Mouse (Mus musculus) v-Abl transformed pro-B cells (cell line): ENCODE data around the gene Rps29.

ENCODE experiments used
- in situ Hi-C, 2 experiments: fragments of 400-800 bp; cut with MboI; formaldehyde crosslinking; loops; one replicate each; pipeline ENCODE4 v1.15.1; 2025; ENCODE audit not compliant: unreplicated experiment in 2 of 2

Gene Rps29

GRCm38 (mm10) chr12:69183583-69184308 lies 24.8 kb upstream of the Rps29 start, which contains the start of the genes Rpl36al and Mgat2:
Rpl36al (minus strand) TSS chr12:69184083.
Mgat2 (plus strand) TSS chr12:69184157.
- in situ Hi-C loops = loop anchor here (25.0 kb wide), 3 partner anchors 804 to 1779 kb away; partner anchors contain the start of genes Frmd6 (in 1 of the 2), Psma3 (in 1 of the 2) and Sav1 (in 1 of the 2)

- in situ Hi-C loops = loop anchor here (25.0 kb wide), 3 partner anchors 806 to 1781 kb away; partner anchors contain the start of genes Frmd6 (in 1 of the 2), Psma3 (in 1 of the 2) and Sav1 (in 1 of the 2)
Measured at GRCm38 (mm10) chr12:69181800-69182199, 22.8 kb upstream of the Rps29 start.

GRCm38 (mm10) chr12:69179371-69179770 lies 20.4 kb upstream of the Rps29 start:
- in situ Hi-C loops = loop anchor here (25.0 kb wide), 3 partner anchors 808 to 1783 kb away; partner anchors contain the start of genes Frmd6 (in 1 of the 2), Psma3 (in 1 of the 2) and Sav1 (in 1 of the 2)

GRCm38 (mm10) chr12:69177526-69177925 lies 18.5 kb upstream of the Rps29 start:
- in situ Hi-C loops = loop anchor here (25.0 kb wide), 3 partner anchors 810 to 1785 kb away; partner anchors contain the start of genes Frmd6 (in 1 of the 2), Psma3 (in 1 of the 2) and Sav1 (in 1 of the 2)

GRCm38 (mm10) chr12:69175975-69176374 lies 17.0 kb upstream of the Rps29 start:
- in situ Hi-C loops = loop anchor here (25.0 kb wide), 3 partner anchors 811 to 1786 kb away; partner anchors contain the start of genes Frmd6 (in 1 of the 2), Psma3 (in 1 of the 2) and Sav1 (in 1 of the 2)

- in situ Hi-C loops = loop anchor here (25.0 kb wide), 2 partner anchors 966 to 1791 kb away; partner anchors contain the start of gene Psma3 (in 1 of the 2)
Measured at GRCm38 (mm10) chr12:69171307-69171706, 12.3 kb upstream of the Rps29 start.

- in situ Hi-C loops = loop anchor here (25.0 kb wide), 2 partner anchors 969 to 1794 kb away; partner anchors contain the start of gene Psma3 (in 1 of the 2)
Measured at GRCm38 (mm10) chr12:69168461-69169106, 9.6 kb upstream of the Rps29 start, which contains the start of gene Lrr1. Lrr1 (plus strand) TSS chr12:69168814.

GRCm38 (mm10) chr12:69167656-69168460 lies 8.9 kb upstream of the Rps29 start:
- in situ Hi-C loops = loop anchor here (25.0 kb wide), 2 partner anchors 969 to 1794 kb away; partner anchors contain the start of gene Psma3 (in 1 of the 2)

- in situ Hi-C loops = loop anchor here (25.0 kb wide), 2 partner anchors 970 to 1795 kb away; partner anchors contain the start of gene Psma3 (in 1 of the 2)
Measured at GRCm38 (mm10) chr12:69166861-69167581, 8.0 kb upstream of the Rps29 start.

GRCm38 (mm10) chr12:69164904-69165303 lies 5.9 kb upstream of the Rps29 start:
- in situ Hi-C loops = loop anchor here (25.0 kb wide), 2 partner anchors 972 to 1797 kb away; partner anchors contain the start of gene Psma3 (in 1 of the 2)

- in situ Hi-C loops = loop anchor here (25.0 kb wide), 2 partner anchors 974 to 1799 kb away; partner anchors contain the start of gene Psma3 (in 1 of the 2)
Measured at GRCm38 (mm10) chr12:69163586-69163985, 4.6 kb upstream of the Rps29 start.

- in situ Hi-C loops = loop anchor here (25.0 kb wide), 2 partner anchors 977 to 1802 kb away; partner anchors contain the start of gene Psma3 (in 1 of the 2)
Measured at GRCm38 (mm10) chr12:69160677-69161076, 1.7 kb upstream of the Rps29 start.

- in situ Hi-C loops = loop anchor here (25.0 kb wide), 2 partner anchors 978 to 1803 kb away; partner anchors contain the start of gene Psma3 (in 1 of the 2)
Measured at GRCm38 (mm10) chr12:69159578-69159940, 573 bp upstream of the Rps29 start.

- in situ Hi-C loops = loop anchor here (25.0 kb wide), 2 partner anchors 979 to 1804 kb away; partner anchors contain the start of gene Psma3 (in 1 of the 2)
Measured at GRCm38 (mm10) chr12:69158366-69158764, 621 bp downstream of the Rps29 start.

GRCm38 (mm10) chr12:69157107-69157506 lies 1.9 kb downstream of the Rps29 start:
- in situ Hi-C loops = loop anchor here (25.0 kb wide), 2 partner anchors 980 to 1805 kb away; partner anchors contain the start of gene Psma3 (in 1 of the 2)

- in situ Hi-C loops = loop anchor here (25.0 kb wide), 2 partner anchors 981 to 1806 kb away; partner anchors contain the start of gene Psma3 (in 1 of the 2)
Measured at GRCm38 (mm10) chr12:69156436-69156835, 2.5 kb downstream of the Rps29 start.

GRCm38 (mm10) chr12:69155923-69156322 lies 3.1 kb downstream of the Rps29 start:
- in situ Hi-C loops = loop anchor here (25.0 kb wide), 2 partner anchors 981 to 1806 kb away; partner anchors contain the start of gene Psma3 (in 1 of the 2)

- in situ Hi-C loops = loop anchor here (25.0 kb wide), 2 partner anchors 987 to 1812 kb away; partner anchors contain the start of gene Psma3 (in 1 of the 2)
Measured at GRCm38 (mm10) chr12:69150049-69150448, 8.9 kb downstream of the Rps29 start.
